Mouse (Mus musculus) colon, adult 2 months (tissue): ENCODE data around the gene Phf11d. TPM values are rescaled to one million over a fixed set of nuclear protein-coding genes. Genes with fewer than 3 reads are reported as not detected.

ENCODE experiments used
- polyA plus RNA-seq: library from polyadenylated mRNA; depleted of rRNA; stranded (reverse); fragments of >200 nt; gene quantifications from 2 replicates; pipeline ENCODE4 v1.2.3, GENCODE M21; 2012; rRNA removed

Phf11d gene
- 3.6 and 4.1 TPM in 2 replicates for polyA plus RNA-seq

DNA sequence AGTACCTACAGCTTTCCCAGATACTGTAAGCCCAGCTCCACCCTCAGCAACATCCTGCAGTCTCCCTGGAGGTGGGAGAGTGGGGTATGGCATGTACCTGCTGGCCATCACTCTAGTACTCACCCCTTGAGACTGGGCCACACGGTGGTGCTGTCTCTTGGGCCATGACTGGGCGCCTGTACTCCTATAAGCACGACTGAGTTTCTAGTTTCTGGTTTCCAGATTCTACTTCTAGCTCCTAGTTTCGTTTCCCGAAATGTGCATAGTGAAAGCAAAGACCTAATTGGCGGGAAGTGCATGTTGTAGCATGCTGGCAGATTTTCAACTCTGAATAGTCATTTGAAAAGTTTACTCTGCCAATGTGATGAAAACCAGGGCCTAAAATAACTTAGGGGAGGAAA, at the start of gene Phf11d:
Phf11d (minus strand) TSS at position 227 of the 401 bp plus-strand sequence.

DNA sequence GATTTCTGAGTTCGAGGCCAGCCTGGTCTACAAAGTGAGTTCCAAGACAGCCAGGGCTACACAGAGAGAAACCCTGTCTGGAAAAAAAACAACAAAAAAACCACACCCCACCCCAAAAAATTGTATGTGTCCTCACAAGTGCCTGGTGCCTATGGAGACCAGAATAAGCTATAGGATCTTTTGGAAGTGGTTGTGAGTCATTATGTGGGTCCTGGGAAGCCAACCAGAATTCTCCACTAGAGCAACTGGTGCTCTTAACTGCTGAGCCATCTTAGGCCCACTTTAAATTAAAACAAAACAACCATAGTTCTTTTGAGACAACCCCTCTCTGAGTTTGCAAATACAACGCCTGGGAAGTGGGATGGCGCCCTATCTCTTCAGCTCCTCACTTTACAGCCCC, 30.0 kb upstream of the Phf11d start, which contains the start of gene Phf11c:
Phf11c (minus strand) TSS at position 101 of the 400 bp plus-strand sequence.

DNA sequence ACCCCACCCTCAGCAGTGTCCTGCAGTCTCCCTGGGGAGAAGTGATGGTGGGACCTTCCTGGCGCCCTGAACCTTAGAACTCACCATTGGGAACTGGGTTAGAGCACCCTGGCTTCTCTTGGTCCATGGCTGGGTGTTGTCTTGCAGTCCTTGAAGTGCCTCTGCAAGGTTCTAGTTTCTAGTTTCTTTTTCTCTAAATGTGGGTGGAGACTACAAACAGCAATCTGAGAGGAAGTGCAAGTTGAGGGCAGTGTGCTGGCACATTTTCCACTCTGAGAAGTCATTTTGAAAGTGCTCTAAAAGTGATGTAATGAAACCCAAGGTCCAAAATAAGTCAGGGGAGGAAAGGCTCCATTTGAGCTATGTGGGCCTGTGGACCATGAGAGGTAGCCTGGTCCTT, 24.1 kb downstream of the Phf11d start, which contains the start of gene Phf11b:
Phf11b (minus strand) TSS at position 163 of the 400 bp plus-strand sequence.

Other genes with a start within 250 kb of the Phf11d start
- gene 1700129C05Rik, start 222.6 kb downstream of the Phf11d start, polyA plus RNA-seq: not detected in 2 replicates
- not detected in 2 replicates for gene Gm5142, start 186.7 kb downstream of the Phf11d start, polyA plus RNA-seq
- gene Rcbtb1, start 164.3 kb downstream of the Phf11d start, polyA plus RNA-seq: 14.5 and 15.6 TPM in 2 replicates
- gene Gm6904, start 105.3 kb downstream of the Phf11d start, polyA plus RNA-seq: not detected in 2 replicates
- 0.16 and 0.27 TPM in 2 replicates for gene Phf11a, start 67.9 kb downstream of the Phf11d start, polyA plus RNA-seq
- 0.31 and 0.72 TPM in 2 replicates for gene Phf11b, start 24.1 kb downstream of the Phf11d start, polyA plus RNA-seq
- 0.38 and 0.39 TPM in 2 replicates for gene Phf11c, start 29.9 kb upstream of the Phf11d start, polyA plus RNA-seq
- gene Setdb2, start 75.4 kb upstream of the Phf11d start, polyA plus RNA-seq: 5.8 and 8.5 TPM in 2 replicates
- gene Cab39l, start 75.5 kb upstream of the Phf11d start, polyA plus RNA-seq: 4.6 and 4.7 TPM in 2 replicates
- 2.8 and 3.6 TPM in 2 replicates for gene Cdadc1, start 232.5 kb upstream of the Phf11d start, polyA plus RNA-seq